Mouse (Mus musculus): ENCODE measurements around the gene Aldh3a2.

- TF ChIP-seq CTCF (IDR thresholded peaks at IDR 0.05; ENCODE audit: control insufficient read depth, insufficient read depth, insufficient read length) (no peak), MYOG (IDR thresholded peaks at IDR 0.05; ENCODE audit: control insufficient read depth, extremely low read depth, insufficient read length) (no peak), MAX (IDR thresholded peaks at IDR 0.05) (no peak), CEBPB (IDR thresholded peaks at IDR 0.05; ENCODE audit: low read depth) (no peak), USF1 (IDR thresholded peaks at IDR 0.05; ENCODE audit: low read depth) (no peak), MYOD1 (IDR thresholded peaks at IDR 0.05; ENCODE audit: control insufficient read depth, insufficient read length, low read depth) (no peak)
Measured at GRCm38 (mm10) chr11:61277937-61278336, 10.7 kb upstream of the Aldh3a2 start.

Measured in C2C12 (cell line).